Mouse (Mus musculus): ENCODE results near the gene Slc24a3.

- TF ChIP-seq CTCF (IDR thresholded peaks at IDR 0.05; ENCODE audit: low read depth, low read length) (no peak), POLR2A (IDR thresholded peaks at IDR 0.05; ENCODE audit: extremely low read depth, insufficient read depth, low read length) (no peak)
Observed at GRCm38 (mm10) chr2:145274016-145274677, 106.6 kb downstream of the Slc24a3 start.

Data from liver, adult 2 months (tissue).